Mouse (Mus musculus) cortical plate, adult 2 months (tissue): ENCODE measurements around the gene Map1b.

Experiments
- CTCF ChIP-seq: fragments of 200-500 bp; IDR thresholded peaks from 2 replicates; pipeline ENCODE4 v1.5.1; 2011; ENCODE audit warnings: mild to moderate bottlenecking, control low read depth, low read length; ENCODE audit not compliant: insufficient read depth; ENCODE audit errors: extremely low read depth
- POLR2A ChIP-seq: fragments of 200-500 bp; IDR thresholded peaks from 2 replicates; pipeline ENCODE4 v1.6.1; 2011; ENCODE audit warnings: mild to moderate bottlenecking, low read length, control low read depth; ENCODE audit not compliant: insufficient read depth; ENCODE audit errors: extremely low read depth

GRCm38 (mm10) chr13:99516448-99516881 lies at the start of gene Map1b:
- TF ChIP-seq CTCF (no peak), POLR2A (peak; percentile 93)
